Mouse (Mus musculus) limb, embryonic 15.5 days (tissue): ENCODE measurements around the gene Paqr9. TPM values are rescaled to one million over a fixed set of nuclear protein-coding genes. Genes with fewer than 3 reads are reported as not detected.

Source experiments
- ATAC-seq: fragments of 200-750 bp; cut with Nextera tagmentation; 2 replicates; pipeline ENCODE4 v1.8.0; 2017; ENCODE audit warnings: low read depth, moderate TSS enrichment; ENCODE audit not compliant: insufficient number of reproducible peaks, low FRiP score, low TSS enrichment
- H3K27ac ChIP-seq: fragments of 300-500 bp; sonication (generic); 2 replicates; pipeline ENCODE4 v1.5.1; 2015; ENCODE audit warnings: moderate library complexity, mild to moderate bottlenecking, inconsistent platforms
- H3K27me3 ChIP-seq: fragments of 300-500 bp; sonication (generic); 2 replicates; pipeline ENCODE4 v1.6.1; 2015; ENCODE audit warnings: inconsistent platforms
- H3K36me3 ChIP-seq: fragments of 300-500 bp; sonication (generic); 2 replicates; pipeline ENCODE4 v1.6.1; 2015; ENCODE audit warnings: inconsistent platforms
- H3K4me1 ChIP-seq: fragments of 300-500 bp; sonication (generic); 2 replicates; pipeline ENCODE4 v1.6.1; 2015; ENCODE audit warnings: inconsistent platforms
- H3K4me2 ChIP-seq: fragments of 300-500 bp; sonication (generic); 2 replicates; pipeline ENCODE4 v1.6.1; 2015; ENCODE audit warnings: mild to moderate bottlenecking, inconsistent platforms
- H3K4me3 ChIP-seq: fragments of 300-500 bp; sonication (generic); 2 replicates; pipeline ENCODE4 v1.5.1; 2015; ENCODE audit warnings: mild to moderate bottlenecking, inconsistent platforms
- H3K9ac ChIP-seq: fragments of 300-500 bp; sonication (generic); 2 replicates; pipeline ENCODE4 v1.6.1; 2015; ENCODE audit warnings: inconsistent platforms
- H3K9me3 ChIP-seq: fragments of 300-500 bp; sonication (generic); 2 replicates; pipeline ENCODE4 v1.6.1; 2016; ENCODE audit warnings: inconsistent platforms
- WGBS: fragments of 180-500 bp; shearing (Covaris S2); methylation state at CpG from one replicate; pipeline ENCODE4 v1.1.7; 2015; 5-methylcytosine and 5-hydroxymethylcytosine counted together
- polyA plus RNA-seq: library from polyadenylated mRNA; unstranded; fragments of >200 nt; fragmentation: Nextera tagmentation; extraction: Ambion mirVana; gene quantifications from 2 replicates; pipeline ENCODE4 v1.2.1, GENCODE M21; 2015

Gene Paqr9
- polyA plus RNA-seq, 1 experiment from 2014 or later: 0.15 TPM

GRCm38 (mm10) chr9:95569249-95569648 lies 9.8 kb downstream of the Paqr9 start:
- no peak overlapping the region for H3K27ac ChIP-seq
- no peaks in the 10 kb centered on the region for H3K9me3 ChIP-seq
- no peaks in the 10 kb centered on the region for H3K4me1 ChIP-seq
- peaks cover under 1% of the 10 kb centered on the region; the same call in 1 of the 2 replicates for H3K27me3 ChIP-seq
- WGBS: 92% methylated on average over 5 of the region's 5 CpGs
- ATAC-seq: no peak
- no peak overlapping the region for H3K4me2 ChIP-seq
- no peaks in the 10 kb centered on the region for H3K36me3 ChIP-seq
- H3K4me3 ChIP-seq: no peak overlapping the region
- H3K9ac ChIP-seq: no peak overlapping the region

- Histone ChIP-seq H3K4me1 (no peaks in the 10 kb centered on the region), H3K4me2 (no peak overlapping the region), H3K4me3 (no peak overlapping the region), H3K36me3 (no peaks in the 10 kb centered on the region), H3K9me3 (no peaks in the 10 kb centered on the region), H3K27me3 (no peaks in the 10 kb centered on the region), H3K9ac (no peak overlapping the region), H3K27ac (no peak overlapping the region)
- 87% methylated on average over 5 of the region's 5 CpGs for WGBS
- ATAC-seq: no peak
These were observed 10.5 kb downstream of the Paqr9 start for GRCm38 (mm10) chr9:95569966-95570365.

GRCm38 (mm10) chr9:95570604-95571003 lies 11.1 kb downstream of the Paqr9 start:
- Histone ChIP-seq H3K9ac (no peak overlapping the region), H3K36me3 (no peaks in the 10 kb centered on the region), H3K4me2 (no peak overlapping the region), H3K4me1 (no peaks in the 10 kb centered on the region), H3K27me3 (no peaks in the 10 kb centered on the region), H3K27ac (no peak overlapping the region), H3K4me3 (no peak overlapping the region), H3K9me3 (no peaks in the 10 kb centered on the region)
- no peak for ATAC-seq
- WGBS: 88% methylated on average over 4 of the region's 4 CpGs

- Histone ChIP-seq H3K27ac (no peak overlapping the region), H3K4me1 (no peaks in the 10 kb centered on the region), H3K9me3 (no peaks in the 10 kb centered on the region), H3K9ac (no peak overlapping the region), H3K4me2 (no peak overlapping the region), H3K27me3 (no peaks in the 10 kb centered on the region), H3K4me3 (no peak overlapping the region), H3K36me3 (no peaks in the 10 kb centered on the region)
- WGBS: 86% methylated on average over 4 of the region's 4 CpGs
- ATAC-seq: no peak
These were observed 12.0 kb downstream of the Paqr9 start for GRCm38 (mm10) chr9:95571494-95571893.

- Histone ChIP-seq H3K27ac (no peak overlapping the region), H3K9ac (no peak overlapping the region), H3K4me3 (no peak overlapping the region), H3K9me3 (no peaks in the 10 kb centered on the region), H3K4me1 (no peaks in the 10 kb centered on the region), H3K4me2 (no peak overlapping the region), H3K27me3 (no peaks in the 10 kb centered on the region), H3K36me3 (no peaks in the 10 kb centered on the region)
- 71% methylated on average over 5 of the region's 5 CpGs for WGBS
- ATAC-seq: no peak
These were observed 13.1 kb downstream of the Paqr9 start for GRCm38 (mm10) chr9:95572558-95572957.

- WGBS: 80% methylated on average over 4 of the region's 4 CpGs
- Histone ChIP-seq H3K4me1 (no peaks in the 10 kb centered on the region), H3K9me3 (no peaks in the 10 kb centered on the region), H3K36me3 (no peaks in the 10 kb centered on the region), H3K4me2 (no peak overlapping the region), H3K9ac (no peak overlapping the region), H3K27ac (no peak overlapping the region), H3K4me3 (no peak overlapping the region), H3K27me3 (no peaks in the 10 kb centered on the region)
- no peak for ATAC-seq
These were observed 14.7 kb downstream of the Paqr9 start for GRCm38 (mm10) chr9:95574116-95574515.

GRCm38 (mm10) chr9:95577502-95577901 lies 18.0 kb downstream of the Paqr9 start:
- Histone ChIP-seq H3K4me2 (no peak overlapping the region), H3K9me3 (no peaks in the 10 kb centered on the region), H3K9ac (no peak overlapping the region), H3K4me1 (peaks cover 7% of the 10 kb centered on the region), H3K27ac (no peak overlapping the region), H3K36me3 (no peaks in the 10 kb centered on the region), H3K27me3 (peaks cover 10% of the 10 kb centered on the region), H3K4me3 (no peak overlapping the region)
- no peak for ATAC-seq
- 82% methylated on average over 6 of the region's 6 CpGs for WGBS

- 76% methylated on average over 5 of the region's 5 CpGs for WGBS
- Histone ChIP-seq H3K9me3 (no peaks in the 10 kb centered on the region), H3K4me3 (no peak overlapping the region), H3K27ac (no peak overlapping the region), H3K9ac (no peak overlapping the region), H3K4me1 (peaks cover 7% of the 10 kb centered on the region), H3K4me2 (no peak overlapping the region), H3K36me3 (no peaks in the 10 kb centered on the region), H3K27me3 (peaks cover 10% of the 10 kb centered on the region)
- ATAC-seq: no peak
These were observed 19.0 kb downstream of the Paqr9 start for GRCm38 (mm10) chr9:95578366-95578895.

- H3K9ac ChIP-seq: no peak overlapping the region
- H3K36me3 ChIP-seq: no peaks in the 10 kb centered on the region
- no peak overlapping the region for H3K27ac ChIP-seq
- WGBS: 53% methylated on average over 16 of the region's 16 CpGs
- H3K4me3 ChIP-seq: no peak overlapping the region
- H3K4me1 ChIP-seq: peaks cover 7% of the 10 kb centered on the region
- no peak overlapping the region for H3K4me2 ChIP-seq
- ATAC-seq: no peak
- H3K9me3 ChIP-seq: no peaks in the 10 kb centered on the region
- peaks cover 10% of the 10 kb centered on the region for H3K27me3 ChIP-seq
These were observed 21.7 kb downstream of the Paqr9 start for GRCm38 (mm10) chr9:95581021-95581757.

- Histone ChIP-seq H3K27me3 (peaks cover 10% of the 10 kb centered on the region), H3K9ac (peak overlapping the region; percentile 11; the same call in 1 of the 2 replicates), H3K4me3 (peak overlapping the region; percentile 21), H3K27ac (no peak overlapping the region), H3K4me1 (peaks cover 7% of the 10 kb centered on the region), H3K9me3 (no peaks in the 10 kb centered on the region), H3K36me3 (no peaks in the 10 kb centered on the region), H3K4me2 (peak overlapping the region; percentile 42)
- WGBS: 7% methylated on average over 20 of the region's 20 CpGs
- no peak for ATAC-seq
These were observed 22.5 kb downstream of the Paqr9 start for GRCm38 (mm10) chr9:95581758-95582515.

- peaks cover 10% of the 10 kb centered on the region for H3K27me3 ChIP-seq
- no peak for ATAC-seq
- H3K4me2 ChIP-seq: no peak overlapping the region
- H3K9me3 ChIP-seq: no peaks in the 10 kb centered on the region
- no peaks in the 10 kb centered on the region for H3K36me3 ChIP-seq
- no peak overlapping the region for H3K9ac ChIP-seq
- WGBS: 10% methylated on average over 8 of the region's 8 CpGs
- H3K4me1 ChIP-seq: peaks cover 7% of the 10 kb centered on the region
- no peak overlapping the region for H3K27ac ChIP-seq
- no peak overlapping the region for H3K4me3 ChIP-seq
These were observed 23.1 kb downstream of the Paqr9 start for GRCm38 (mm10) chr9:95582555-95582954.

- H3K36me3 ChIP-seq: no peaks in the 10 kb centered on the region
- H3K4me2 ChIP-seq: no peak overlapping the region
- 70% methylated on average over 5 of the region's 5 CpGs for WGBS
- no peak for ATAC-seq
- peaks cover 7% of the 10 kb centered on the region for H3K4me1 ChIP-seq
- no peak overlapping the region for H3K9ac ChIP-seq
- H3K27ac ChIP-seq: no peak overlapping the region
- no peak overlapping the region for H3K4me3 ChIP-seq
- H3K27me3 ChIP-seq: peaks cover 7% of the 10 kb centered on the region
- H3K9me3 ChIP-seq: no peaks in the 10 kb centered on the region
These were observed 26.6 kb downstream of the Paqr9 start for GRCm38 (mm10) chr9:95586046-95586445.
